Mouse (Mus musculus) brain, embryonic 14.5 days (tissue): ENCODE results near the gene Fhl1. TPM values are rescaled to one million over a fixed set of nuclear protein-coding genes. Genes with fewer than 3 reads are reported as not detected.

Experiments used
- DNase-seq: peaks from one replicate; pipeline ENCODE4 v3.0.0-alpha.2; 2011; ENCODE audit warnings: low read depth
- CTCF ChIP-seq: fragments of 200-500 bp; IDR thresholded peaks from 2 replicates; pipeline ENCODE4 v1.5.1; 2012; ENCODE audit warnings: inconsistent platforms, mild to moderate bottlenecking, moderate library complexity, borderline replicate concordance; ENCODE audit not compliant: insufficient read depth, insufficient read length; ENCODE audit errors: extremely low read depth
- POLR2A ChIP-seq: fragments of 200-500 bp; IDR thresholded peaks from 2 replicates; pipeline ENCODE4 v1.6.1; 2012; ENCODE audit warnings: mild to moderate bottlenecking, inconsistent platforms, borderline replicate concordance; ENCODE audit not compliant: poor library complexity, insufficient read depth, insufficient read length, severe bottlenecking; ENCODE audit errors: extremely low read depth
- polyA plus RNA-seq: library from polyadenylated mRNA; depleted of rRNA; stranded (reverse); fragments of >200 nt; gene quantifications from 2 replicates; pipeline ENCODE4 v1.2.3, GENCODE M21; 2012; rRNA removed

Fhl1 gene
- polyA plus RNA-seq, 1 experiment, result 204 TPM

- DNase-seq, result no peak
- TF ChIP-seq CTCF (no peak), POLR2A (no peak)
Measured at GRCm38 (mm10) chrX:56827492-56827891, 95.9 kb downstream of the Fhl1 start.

- DNase-seq, result no peak
- TF ChIP-seq CTCF, result no peak
- TF ChIP-seq POLR2A, result no peak
Measured at GRCm38 (mm10) chrX:56835842-56836241, 104.3 kb downstream of the Fhl1 start.

GRCm38 (mm10) chrX:56839369-56839768 is 107.8 kb downstream of the Fhl1 start:
- DNase-seq, result peak; percentile 53
- TF ChIP-seq CTCF, result peak; percentile 67; the same call in 1 of the 2 replicates
- no peak for TF ChIP-seq POLR2A

- peak; percentile 34 for DNase-seq
- TF ChIP-seq POLR2A (no peak), CTCF (peak; percentile 11; the same call in 1 of the 2 replicates)
Measured at GRCm38 (mm10) chrX:56841255-56841654, 109.7 kb downstream of the Fhl1 start.

Other genes starting within 250 kb of the Fhl1 start
- not detected in 2 replicates for gene Gm10477, start 207.0 kb upstream of the Fhl1 start, polyA plus RNA-seq
- 0.29 and 0.40 TPM in 2 replicates for gene Gm648, start 182.2 kb upstream of the Fhl1 start, polyA plus RNA-seq
- 37.8 and 45.5 TPM in 2 replicates for gene Mmgt1, start 133.7 kb upstream of the Fhl1 start, polyA plus RNA-seq
- 56.3 and 70.0 TPM in 2 replicates for gene Slc9a6, start 122.0 kb upstream of the Fhl1 start, polyA plus RNA-seq
- gene Map7d3, start 90.5 kb downstream of the Fhl1 start, polyA plus RNA-seq, result 0.20 and 0.36 TPM in 2 replicates
- gene Adgrg4, start 138.4 kb downstream of the Fhl1 start, polyA plus RNA-seq, result 0.01 TPM in 1 of 2 replicates, not detected in the other